Mouse (Mus musculus) left cerebral cortex, postnatal 25 days (tissue): ENCODE results near the gene Lrrc36. TPM values are rescaled to one million over a fixed set of nuclear protein-coding genes. Genes with fewer than 3 reads are reported as not detected.

Source experiments
- DNase-seq, 2 experiments: peaks; one replicate each; pipeline ENCODE4 v3.0.0; 2022; ENCODE audit warnings: low spot score in 2 of 2, mixed read lengths in 1 of 2
- intact Hi-C: fragments of 180-260 bp; cut with DNase I; formaldehyde crosslinking; loops from one replicate; pipeline ENCODE4 v1.15.1; 2025
- total RNA-seq, 2 experiments: library from RNA; stranded (reverse); gene quantifications; 2 replicates each; pipeline ENCODE4 v1.2.3; 2021

Lrrc36 gene
- under 1 TPM; 0.28 to 0.41 TPM for total RNA-seq

- intact Hi-C loops = no loop called here
These were observed at the start of gene Lrrc36, which contains the start of gene Kctd19 for GRCm38 (mm10) chr8:105413391-105413790. TSS of gene Lrrc36 (plus strand) at chr8:105413571. TSS of gene Kctd19 (minus strand) at chr8:105413502.

GRCm38 (mm10) chr8:105367107-105367506 lies 46.3 kb upstream of the Lrrc36 start:
- DNase-seq = peak in 1 of 2 experiments; percentile 16

More at GRCm38 (mm10) chr8:105413391-105413790, at the start of gene Lrrc36, which contains the start of gene Kctd19:
- no peak for DNase-seq

DNA sequence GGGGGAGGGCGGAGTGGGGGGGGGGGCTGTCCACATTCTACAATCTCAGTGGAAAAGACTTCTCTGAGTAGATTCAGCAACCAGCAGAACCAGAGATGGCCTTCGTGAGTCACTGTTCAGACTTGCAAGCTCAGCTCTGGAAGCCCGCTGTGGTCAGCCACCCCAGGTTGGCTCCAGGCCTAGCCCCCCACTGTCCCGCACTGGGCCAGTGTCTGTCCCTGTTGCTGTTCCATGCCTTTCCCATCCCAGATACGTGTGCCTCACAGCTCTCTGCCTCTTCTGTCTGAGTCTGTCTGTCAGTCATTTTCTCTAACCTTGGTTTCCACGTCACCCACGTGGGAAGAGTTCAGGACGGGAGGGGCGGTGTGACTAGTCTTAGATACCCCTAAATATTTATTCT lies 40.9 kb upstream of the Lrrc36 start:
- DNase-seq = no peak
- intact Hi-C loops = loop anchor here (5.0 kb wide), 1 partner anchor 105 kb away; no protein-coding TSS in a partner anchor

More at GRCm38 (mm10) chr8:105367107-105367506, 46.3 kb upstream of the Lrrc36 start:
- intact Hi-C loops = no loop called here

GRCm38 (mm10) chr8:105373032-105373431 lies 40.3 kb upstream of the Lrrc36 start, which contains the start of gene Plekhg4:
TSS of gene Plekhg4 (plus strand) at chr8:105373274.
- intact Hi-C loops = loop anchor here (5.0 kb wide), 1 partner anchor 104 kb away; no protein-coding TSS in a partner anchor
- DNase-seq = no peak

DNA sequence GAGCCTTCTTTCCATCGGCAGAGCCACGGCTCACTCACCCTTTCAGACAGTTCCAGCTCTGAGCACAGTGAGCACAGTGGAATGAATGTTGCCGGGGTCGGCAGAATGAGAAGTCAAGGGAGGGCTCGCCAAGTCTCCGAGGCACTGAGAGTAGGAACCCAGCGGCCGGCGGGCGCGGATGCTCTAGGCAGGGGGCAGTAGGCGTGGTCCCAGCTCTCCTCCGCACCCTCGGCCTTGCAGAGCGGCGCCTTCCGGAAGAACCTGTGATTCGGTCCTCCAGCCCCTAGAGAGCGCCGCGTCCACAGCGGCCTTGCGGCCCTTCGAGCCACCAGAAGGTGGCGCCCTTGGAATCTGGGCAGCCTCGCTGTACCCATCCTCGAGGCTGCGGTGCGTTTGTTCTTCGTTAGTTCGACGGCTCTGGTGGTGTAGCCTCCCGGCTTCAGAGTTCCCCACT lies 38.8 kb upstream of the Lrrc36 start:
- intact Hi-C loops = loop anchor here (5.0 kb wide), 1 partner anchor 103 kb away; no protein-coding TSS in a partner anchor
- DNase-seq = no peak

GRCm38 (mm10) chr8:105378673-105379072 lies 34.7 kb upstream of the Lrrc36 start:
- no peak for DNase-seq
- intact Hi-C loops = no loop called here

GRCm38 (mm10) chr8:105380308-105380707 lies 33.1 kb upstream of the Lrrc36 start:
- DNase-seq = no peak
- intact Hi-C loops = no loop called here

DNA sequence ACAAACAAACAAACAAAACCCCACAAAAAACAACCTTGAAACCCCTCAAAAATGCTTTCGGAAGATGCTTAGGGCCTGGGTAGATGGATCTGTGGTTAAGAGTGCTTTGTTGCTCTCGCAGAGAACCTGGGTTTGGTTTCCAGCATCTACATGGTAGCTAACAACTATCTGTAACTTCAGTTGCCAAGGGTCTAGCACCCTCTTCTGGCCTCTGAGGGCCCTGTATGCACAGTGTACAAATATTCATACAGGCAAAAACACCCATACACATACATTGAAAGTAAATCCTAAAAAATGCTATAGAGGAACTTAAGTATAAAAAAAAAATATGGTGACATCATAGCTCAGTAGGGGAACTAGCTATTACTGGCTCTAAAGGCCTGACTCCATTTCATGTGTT lies 29.3 kb upstream of the Lrrc36 start:
- intact Hi-C loops = no loop called here
- DNase-seq = no peak

DNA sequence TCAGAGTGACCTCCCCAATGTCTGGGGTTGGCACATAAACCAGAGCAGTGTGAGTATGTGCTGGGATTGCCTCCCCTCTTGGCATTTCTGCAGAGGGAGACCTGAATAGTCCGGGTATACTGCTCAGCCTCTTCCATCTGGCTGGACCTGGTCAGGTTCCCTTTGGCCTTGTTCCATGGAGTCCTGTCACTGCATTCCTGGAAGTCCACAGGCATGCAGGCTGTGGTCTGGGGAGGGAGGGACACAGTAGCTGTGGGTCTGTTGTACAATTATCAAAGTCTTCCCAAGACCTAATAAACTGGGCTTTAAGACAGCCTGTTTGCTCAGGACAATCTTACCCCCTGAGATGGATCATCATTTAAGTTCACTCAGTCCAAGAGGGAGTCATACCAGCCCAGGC lies 26.2 kb upstream of the Lrrc36 start:
- no peak for DNase-seq
- intact Hi-C loops = no loop called here

DNA sequence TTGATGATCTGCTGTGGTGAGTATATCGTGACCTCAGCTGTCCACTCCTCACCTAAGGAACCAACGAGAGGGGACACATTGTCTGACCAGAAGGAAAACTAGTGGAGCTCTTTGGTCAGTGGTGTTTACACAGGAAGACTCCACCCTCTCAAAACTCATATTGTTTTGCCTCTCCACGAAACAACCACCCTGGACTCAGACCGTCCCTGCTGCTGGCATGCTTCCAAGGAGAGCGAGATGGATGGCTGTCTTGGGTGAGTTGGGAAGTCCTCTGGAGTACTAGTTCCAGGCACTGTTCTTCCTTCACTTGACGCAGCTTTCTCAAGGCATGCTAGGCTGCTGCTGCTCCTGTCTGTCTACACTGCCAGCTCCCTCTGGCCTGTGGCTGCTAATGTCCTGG lies 24.3 kb upstream of the Lrrc36 start:
- DNase-seq = no peak
- intact Hi-C loops = no loop called here

DNA sequence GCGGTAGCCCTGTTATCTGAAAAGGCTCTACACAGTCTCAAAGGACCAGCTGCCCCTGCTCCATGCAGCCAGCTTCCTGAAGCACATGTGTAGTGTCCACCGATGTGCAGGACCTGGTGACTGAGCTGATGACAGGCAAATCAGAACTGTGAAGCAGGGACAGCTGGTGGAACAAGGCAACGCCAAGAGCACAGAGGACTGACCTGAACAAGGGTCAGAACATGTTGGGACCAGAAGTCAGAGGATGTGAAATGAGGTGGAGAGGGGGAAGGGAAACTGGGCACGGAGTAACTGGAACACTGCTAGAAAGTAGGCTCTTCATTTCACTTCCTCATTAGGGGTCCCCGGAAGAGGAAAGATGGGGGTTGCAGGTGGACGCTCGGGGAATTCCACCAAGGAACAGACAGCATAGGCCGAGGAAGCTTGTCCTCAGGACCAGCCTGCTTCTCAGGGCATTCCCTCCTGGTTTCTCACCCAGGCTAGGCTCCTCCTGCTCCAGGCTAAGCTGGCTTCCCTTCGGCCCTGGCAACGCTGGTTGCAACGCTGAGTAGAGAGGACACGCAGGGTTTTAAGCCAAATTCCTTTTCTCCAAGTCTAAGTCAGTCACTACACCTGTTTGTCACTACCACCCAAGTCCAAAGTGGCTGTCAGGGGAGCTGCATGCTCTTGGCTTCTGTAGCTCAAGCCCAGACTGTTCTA lies 20.1 kb upstream of the Lrrc36 start:
- intact Hi-C loops = no loop called here
- DNase-seq = no peak

GRCm38 (mm10) chr8:105393915-105394314 lies 19.5 kb upstream of the Lrrc36 start:
- intact Hi-C loops = no loop called here

DNA sequence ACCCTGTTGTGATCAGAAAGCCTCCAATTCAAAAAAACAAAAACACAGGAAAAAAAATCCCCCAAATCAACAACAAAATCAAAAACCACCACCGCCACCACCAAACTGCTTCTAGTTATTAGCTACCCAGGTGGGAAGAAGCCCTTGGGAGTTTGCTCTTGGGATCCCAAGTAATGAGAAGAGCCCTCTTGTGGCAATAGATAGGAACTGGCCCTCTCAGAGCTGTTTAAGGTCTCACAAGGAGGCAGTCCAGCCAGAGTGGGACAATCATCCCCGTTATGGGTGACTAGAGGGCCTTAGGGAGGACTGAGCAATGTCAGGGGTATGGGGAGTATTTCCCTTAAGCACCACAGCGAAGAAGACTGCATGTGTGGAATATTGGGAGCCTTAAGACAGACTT lies 15.6 kb upstream of the Lrrc36 start:
- DNase-seq = peak; percentile 49 to 61

More at GRCm38 (mm10) chr8:105393915-105394314, 19.5 kb upstream of the Lrrc36 start:
- DNase-seq = no peak

GRCm38 (mm10) chr8:105400016-105400415 lies 13.4 kb upstream of the Lrrc36 start:
- no peak for DNase-seq
- intact Hi-C loops = no loop called here

More for the DNA sequence above, 15.6 kb upstream of the Lrrc36 start:
- intact Hi-C loops = no loop called here

DNA sequence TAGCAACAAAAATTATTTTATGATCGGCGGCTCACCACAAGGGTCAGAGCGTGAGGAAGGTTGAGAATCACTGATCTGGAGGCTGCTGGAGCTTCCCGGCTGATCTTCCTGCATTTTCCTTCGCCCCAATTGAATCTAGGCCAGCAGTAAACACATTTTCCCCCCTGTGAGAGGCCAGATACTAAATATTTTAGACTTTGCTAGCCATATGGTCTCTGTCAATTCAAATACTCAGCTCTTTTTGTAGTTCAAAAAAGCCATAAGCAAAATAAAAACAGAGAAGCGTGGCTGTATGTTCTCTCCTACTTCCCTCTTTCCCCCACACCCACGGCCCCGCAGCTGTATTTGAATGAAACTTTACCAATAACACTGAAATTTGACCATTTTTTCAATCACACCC lies 9.9 kb upstream of the Lrrc36 start:
- intact Hi-C loops = no loop called here
- no peak for DNase-seq

- no peak for DNase-seq
- intact Hi-C loops = no loop called here
These were observed 8.9 kb upstream of the Lrrc36 start for GRCm38 (mm10) chr8:105404496-105404895.

GRCm38 (mm10) chr8:105406416-105406815 lies 7.0 kb upstream of the Lrrc36 start:
- intact Hi-C loops = no loop called here
- DNase-seq = peak; percentile 18 to 36

GRCm38 (mm10) chr8:105408331-105408730 lies 5.0 kb upstream of the Lrrc36 start:
- intact Hi-C loops = no loop called here
- DNase-seq = peak in 1 of 2 experiments; percentile 26

GRCm38 (mm10) chr8:105409947-105410346 lies 3.4 kb upstream of the Lrrc36 start:
- DNase-seq = no peak
- intact Hi-C loops = no loop called here

DNA sequence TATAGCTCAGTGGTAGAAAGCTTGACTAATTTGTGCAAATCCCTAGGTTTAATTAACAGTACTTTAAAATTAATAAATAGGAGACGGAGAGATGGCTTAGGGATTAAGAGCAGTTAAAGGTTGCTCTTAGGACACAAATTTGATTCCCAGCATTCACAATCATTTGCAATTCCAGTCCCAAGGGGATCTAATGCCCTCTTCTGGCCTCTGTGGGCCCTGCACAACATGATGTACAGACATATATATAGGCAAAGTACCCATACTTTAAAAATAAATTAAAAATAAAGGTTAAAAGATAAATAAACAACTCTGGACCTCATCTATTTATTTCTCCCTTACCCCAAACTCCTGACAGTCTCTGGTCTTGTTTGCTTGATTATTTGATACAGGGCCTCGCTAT lies 5.6 kb downstream of the Lrrc36 start:
- DNase-seq = no peak
- intact Hi-C loops = no loop called here

DNA sequence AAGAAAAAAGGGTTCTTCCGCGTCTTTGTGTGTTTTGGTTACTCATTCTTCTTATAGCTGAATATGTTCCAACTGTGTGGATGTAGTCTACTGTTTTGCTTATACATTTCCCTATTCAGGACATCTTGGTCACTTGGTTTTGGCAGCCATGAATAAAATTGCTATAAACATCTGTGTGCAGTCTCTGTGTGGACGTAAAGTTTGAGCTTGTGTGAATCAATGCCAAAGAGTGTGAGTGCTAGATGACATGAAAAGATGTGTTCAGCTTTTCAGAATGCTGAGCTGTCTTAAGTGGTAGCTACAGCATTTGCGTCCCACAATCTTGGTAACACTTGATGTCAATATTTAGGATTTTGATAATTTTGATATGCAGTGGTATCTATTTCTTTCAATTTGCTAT lies 6.4 kb downstream of the Lrrc36 start:
- no peak for DNase-seq
- intact Hi-C loops = no loop called here
